Mouse (Mus musculus): ENCODE data around the gene Mall.

Mall gene

DNA sequence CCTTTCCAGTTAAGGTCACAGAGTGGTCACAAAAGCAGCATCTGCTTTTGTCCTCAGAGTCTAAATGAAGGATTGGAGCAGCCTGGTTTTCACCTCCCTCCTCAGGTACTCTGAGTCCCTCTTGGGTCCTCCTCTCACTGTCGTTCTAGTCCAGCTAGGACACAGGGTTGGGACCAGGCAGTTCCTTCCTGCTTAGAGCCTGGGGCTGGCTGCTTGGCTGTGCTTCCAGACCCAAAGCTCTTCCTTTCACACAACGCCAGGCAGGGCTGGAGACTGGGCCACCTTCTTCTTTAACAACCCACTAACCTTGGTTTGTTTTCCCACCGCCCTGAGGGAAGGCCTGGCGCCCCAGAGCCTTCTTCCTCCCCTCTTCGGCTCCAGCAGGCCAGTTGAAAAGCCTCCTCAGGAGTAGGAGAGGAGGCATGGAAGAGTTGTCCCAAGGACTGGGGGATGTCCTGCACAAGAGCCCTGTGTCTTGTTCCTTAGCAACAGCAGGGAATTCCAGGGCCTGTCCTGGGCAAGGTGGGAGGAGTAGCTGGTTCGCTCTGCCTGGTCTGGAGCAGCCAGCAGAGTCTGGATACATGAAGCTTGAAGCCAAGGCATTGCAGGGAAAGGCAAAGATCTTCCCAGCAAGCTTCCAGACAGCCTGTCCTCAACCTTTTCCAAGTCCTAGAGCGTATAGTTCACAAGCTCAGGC lies 717 bp upstream of the Mall start:
- DNase-seq (ENCODE audit: low read depth, low spot score), result no peak

DNA sequence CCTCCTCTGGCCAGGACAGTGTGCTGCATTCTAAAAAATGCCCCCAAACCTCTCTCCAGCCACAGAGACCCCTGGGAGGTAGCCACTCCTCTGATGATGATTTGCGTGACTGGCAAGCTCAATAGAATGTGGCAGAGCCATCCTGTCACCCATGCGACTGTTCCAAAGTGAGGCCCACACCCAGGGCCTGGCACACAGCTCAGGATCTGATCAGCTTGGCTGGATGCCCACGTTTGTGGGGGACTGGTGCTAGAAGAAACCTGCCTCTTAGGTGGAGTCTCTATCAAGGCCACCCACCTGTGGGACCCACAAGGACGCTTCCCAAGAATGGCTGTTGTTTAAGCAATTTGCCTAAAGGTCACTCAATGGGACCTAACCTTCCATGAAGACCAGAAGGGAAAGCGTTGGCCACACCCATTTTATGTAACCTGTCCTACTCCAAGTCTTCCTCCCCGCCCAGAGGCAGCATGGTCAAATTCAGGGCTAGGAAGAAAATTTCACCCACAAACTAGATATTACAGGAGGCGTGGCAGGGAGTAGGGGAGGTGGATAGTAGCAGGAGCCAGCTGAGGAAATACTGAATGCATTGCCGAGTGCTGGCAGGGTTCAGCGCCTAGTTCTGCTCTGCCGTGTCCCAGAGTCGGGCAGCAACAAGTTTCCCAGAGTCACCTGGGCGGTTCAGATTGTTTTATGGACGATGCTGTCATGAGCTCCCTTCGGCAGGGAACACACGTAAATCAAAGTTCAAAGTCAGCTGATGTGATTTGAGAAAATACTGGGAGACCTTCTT lies 876 bp downstream of the Mall start:
- no peak for DNase-seq (ENCODE audit: low read depth, low spot score)

DNA sequence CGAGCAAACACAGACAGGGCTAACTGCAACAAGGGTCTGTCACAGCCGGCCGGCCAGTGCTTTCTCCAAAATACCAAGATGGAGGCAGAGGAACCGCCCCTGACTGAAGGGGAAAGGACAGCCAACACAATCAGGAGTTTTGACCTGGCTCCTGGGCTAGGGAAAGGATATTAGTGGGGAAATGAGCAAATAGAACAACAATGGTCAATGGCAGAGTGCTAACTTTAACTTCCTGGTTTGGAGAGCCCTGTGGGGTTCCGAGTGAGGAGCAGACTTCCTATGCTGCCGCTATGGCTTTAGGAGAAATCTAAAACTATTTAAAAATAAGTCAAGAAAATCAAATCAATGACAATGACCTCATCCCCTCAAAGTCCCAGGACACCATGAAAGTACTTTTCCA lies 1.6 kb downstream of the Mall start:
- DNase-seq (ENCODE audit: low read depth, low spot score), result no peak

DNA sequence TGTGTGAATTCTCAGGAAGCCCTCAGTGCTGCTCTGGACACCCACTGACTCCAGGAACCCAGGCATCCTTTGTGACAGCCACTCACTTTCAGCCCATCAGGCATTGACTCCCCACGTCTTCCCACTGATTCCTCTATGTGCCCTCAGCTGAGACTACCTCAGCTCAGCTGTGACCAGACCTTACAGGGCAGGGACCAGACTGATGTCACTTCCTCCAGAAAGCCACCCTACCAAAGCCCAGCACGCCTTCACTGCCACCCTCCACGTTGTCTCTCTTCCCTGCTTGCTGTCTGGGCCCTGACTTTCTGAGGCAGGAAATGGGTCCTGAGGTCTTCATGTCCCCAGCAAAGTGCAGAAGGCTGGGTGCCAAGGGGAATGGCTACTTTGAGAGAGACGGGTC lies 6.5 kb downstream of the Mall start:
- DNase-seq (ENCODE audit: low read depth, low spot score), result no peak

DNA sequence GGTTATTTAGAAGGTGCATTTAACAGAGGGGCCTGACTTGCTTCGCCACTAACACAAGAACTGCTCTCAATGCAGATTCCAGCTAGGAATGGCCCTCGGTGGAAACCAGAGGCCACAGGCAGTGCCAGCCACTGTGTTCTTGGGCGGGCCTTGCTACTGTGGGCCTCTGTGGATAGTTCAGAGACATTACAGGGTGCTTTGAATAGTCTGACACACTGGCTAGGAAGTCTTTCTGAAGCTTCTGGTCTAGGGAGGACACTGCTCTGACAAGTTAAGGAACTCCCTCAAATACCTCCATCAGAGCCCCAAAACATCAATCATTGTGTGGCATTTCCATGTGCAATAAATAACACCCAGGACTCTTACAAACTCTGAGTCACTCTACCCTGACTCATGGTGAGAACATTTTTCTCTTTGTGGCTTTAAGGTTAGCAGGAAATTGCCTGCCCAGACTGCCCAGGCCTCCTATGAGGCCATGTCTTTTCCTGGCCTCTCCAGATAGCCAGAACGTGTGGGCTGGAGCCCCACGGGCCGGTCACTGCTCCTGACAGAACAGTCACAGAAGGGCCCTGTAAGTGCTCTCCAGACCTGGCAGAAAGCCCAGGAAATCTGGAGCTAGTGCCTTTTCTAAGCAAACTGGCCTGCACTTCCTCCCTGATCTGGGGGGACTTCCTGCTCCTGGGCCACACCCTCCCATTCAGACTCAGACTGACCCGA lies 7.4 kb downstream of the Mall start:
- no peak for DNase-seq (ENCODE audit: low read depth, low spot score)

DNA sequence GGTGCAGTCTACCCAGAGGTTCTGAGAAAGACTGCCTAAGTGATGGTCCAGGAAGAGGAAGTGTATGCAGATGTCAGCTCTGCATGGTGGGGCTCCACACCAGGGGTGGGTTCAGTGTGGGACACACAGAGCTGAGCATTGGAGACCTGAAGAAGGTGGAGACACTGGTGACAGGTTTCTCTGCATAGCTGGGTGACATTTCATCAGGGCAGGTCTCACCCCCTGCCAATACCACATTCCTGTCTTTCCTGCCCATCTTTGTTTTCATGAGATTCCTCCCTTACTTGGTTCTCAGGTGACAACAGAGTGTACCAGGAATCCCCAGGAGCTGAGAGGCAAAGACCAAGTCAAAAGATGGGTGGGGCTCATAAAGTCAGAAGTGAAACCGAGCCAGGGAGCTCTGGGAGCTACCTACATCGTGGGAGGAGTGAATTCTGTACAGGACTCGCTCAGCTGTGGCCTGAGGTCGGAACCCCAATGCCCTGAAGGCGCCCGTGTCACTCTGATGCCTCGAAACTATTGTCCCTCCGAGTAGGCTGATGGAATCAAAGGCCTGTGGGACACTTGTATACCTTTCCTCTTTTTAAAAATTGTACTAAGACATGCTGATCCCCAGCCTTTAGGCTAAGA lies 10.8 kb downstream of the Mall start:
- DNase-seq (ENCODE audit: low read depth, low spot score), result no peak

DNA sequence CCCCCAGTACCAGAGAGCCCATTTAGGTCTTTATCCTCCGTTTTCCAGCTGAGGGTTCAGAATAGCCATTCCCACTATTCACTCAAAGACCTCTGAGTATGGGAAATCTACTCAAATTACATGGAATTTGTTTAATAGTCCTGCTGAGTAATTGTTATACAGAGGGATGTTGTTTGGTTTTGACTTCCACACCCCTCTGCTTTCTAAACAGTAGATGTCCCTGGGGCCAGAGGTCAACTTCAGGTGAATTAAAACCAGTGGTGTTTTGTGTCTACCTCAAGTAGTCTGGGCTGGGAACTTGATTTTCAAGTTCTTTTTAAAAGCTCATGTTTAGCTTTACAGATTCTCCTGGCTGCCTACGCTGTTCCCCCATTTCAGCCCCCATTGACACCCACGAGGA lies 15.0 kb downstream of the Mall start:
- DNase-seq (ENCODE audit: low read depth, low spot score), result no peak

DNA sequence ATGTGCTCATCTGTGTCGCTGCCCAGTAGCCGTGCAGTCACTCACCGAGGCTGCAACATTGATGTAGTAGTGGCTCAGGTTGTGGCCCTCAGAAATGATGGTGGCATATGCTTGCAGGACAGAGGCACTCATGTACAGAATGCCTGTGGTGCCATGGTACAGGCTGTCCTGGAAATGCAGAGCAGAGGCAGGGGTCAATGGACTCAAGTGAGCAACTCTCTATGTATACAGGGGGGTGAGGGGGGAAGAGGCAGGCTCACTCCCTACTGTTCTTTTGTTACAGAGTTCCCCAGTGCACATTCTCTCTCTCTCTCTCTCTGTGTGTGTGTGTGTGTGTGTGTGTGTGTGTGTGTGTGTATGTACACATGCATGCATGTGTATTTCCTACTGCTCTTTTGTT lies 20.9 kb downstream of the Mall start:
- DNase-seq (ENCODE audit: low read depth, low spot score), result no peak

DNA sequence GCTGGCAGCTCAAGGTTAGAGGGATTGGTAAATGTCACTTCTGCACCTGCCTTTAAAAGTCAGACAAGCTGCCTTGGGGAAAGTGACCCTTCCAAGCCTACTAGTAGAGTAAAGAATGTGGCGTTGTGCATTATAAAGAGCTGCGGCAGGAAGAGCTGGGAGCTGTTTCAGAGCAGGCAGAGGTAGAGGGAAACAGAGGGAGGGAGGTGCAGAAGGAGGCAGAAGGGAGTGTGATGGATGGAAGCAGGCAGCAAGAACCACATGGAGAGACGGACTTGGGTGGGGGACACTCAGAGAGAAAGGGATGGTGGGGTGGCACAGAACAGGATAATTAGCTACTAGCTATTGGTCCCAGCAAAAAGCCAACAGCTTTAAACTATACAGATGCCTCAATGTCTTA lies 21.7 kb downstream of the Mall start:
- DNase-seq (ENCODE audit: low read depth, low spot score), result no peak

DNA sequence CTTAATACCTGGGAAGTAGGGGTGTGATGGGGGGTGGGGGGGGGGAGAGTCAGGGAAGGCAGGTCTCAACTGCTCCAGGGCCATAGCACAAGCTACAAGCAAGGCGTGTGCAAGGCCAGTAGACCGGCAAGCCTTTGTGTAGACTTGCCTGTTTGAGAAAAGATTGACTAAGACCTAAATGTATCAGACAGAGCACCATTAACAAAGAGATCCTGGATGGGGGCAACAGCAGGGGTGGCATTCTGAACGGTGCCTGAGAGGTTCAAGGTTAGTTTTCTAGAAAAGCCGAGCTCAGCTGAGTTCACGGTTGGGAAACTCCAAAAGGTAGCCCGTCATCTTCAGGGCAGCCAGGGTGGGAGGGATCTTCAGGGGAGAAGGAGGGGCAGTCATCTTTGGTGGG lies 24.5 kb downstream of the Mall start:
- DNase-seq (ENCODE audit: low read depth, low spot score), result no peak

DNA sequence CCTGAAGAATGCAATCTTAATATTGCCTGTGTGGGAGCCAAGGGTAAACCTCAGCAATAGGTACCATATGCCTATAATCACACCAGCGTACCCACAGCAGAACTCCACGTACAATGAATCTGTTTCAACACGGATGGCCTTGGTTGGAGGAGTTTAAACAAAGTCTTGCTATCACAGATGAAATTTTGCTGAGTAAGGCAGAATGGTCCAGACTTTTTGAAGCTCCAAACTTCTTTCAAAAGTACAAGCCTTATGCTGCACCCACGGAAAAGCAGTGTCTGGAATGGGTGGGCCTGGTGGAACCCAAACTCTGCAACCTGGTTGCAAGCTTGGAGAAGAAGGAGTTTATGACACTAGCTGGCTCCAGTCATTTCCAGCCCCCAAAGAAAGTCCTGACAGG lies 40.5 kb downstream of the Mall start:
- no peak for DNase-seq (ENCODE audit: low read depth, low spot score)

DNA sequence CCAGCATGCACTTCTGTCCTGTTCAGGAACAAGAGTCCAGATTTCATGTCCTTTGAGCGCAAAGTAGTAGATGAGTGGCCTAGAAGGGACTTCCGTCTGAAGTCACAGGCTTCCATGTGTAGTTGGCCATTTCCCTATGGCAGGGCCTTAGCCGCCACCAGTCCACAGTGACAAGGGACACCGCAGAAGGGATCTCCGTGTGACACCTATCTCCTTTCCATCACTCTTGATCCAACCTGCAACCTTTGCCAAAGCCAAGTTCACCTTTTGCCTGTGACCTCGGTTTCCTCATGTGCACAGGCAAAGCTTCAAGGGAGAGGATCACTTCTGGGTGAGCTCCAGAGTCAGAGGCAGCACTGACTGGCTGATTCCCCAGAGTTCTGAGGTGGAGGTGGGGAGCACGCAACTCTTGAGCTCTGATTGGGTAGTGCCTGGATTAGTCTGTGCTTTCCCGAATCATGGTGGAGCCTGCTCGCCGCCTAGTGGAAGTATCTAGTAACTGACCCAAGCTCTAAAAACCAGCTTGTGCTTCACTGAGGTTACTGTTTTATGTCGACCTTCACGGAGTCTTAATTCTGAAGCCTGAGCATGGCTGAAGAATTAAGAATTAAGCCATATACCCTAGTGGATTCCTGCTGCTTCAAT lies 45.9 kb downstream of the Mall start:
- peak; percentile 39 for DNase-seq (ENCODE audit: low read depth, low spot score)

DNA sequence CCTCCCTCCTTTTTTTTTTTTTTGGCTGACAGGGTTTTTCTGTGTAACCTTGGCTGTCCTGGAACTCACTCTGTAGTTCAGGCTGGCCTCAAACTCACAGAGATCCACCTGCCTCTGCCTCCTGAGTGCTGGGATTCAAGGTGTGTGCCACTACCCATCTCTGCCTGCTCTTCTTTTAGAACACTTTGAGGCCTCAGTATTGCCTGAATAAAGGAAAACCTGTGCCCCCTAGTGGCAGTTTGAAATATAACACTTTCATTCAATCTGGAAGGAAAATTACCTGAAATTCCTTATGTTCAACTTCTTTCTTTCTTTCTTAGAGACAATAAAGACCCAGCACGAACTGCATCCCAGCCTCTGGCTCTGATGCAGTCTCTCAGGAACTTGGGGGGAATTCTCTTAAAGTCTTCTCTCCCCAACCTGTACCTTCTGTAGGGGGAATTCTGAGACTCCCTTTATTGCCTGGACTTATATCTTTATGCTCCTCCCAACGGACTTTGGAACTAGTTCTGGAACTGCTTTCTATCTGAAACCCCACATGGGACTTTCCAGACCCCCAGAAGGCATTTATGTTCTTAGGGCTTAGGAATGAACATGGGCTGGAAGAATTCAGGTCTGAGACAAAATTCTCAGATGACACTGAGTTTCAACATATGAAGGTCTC lies 61.8 kb downstream of the Mall start:
- peak; percentile 35 for DNase-seq (ENCODE audit: low read depth, low spot score)

DNA sequence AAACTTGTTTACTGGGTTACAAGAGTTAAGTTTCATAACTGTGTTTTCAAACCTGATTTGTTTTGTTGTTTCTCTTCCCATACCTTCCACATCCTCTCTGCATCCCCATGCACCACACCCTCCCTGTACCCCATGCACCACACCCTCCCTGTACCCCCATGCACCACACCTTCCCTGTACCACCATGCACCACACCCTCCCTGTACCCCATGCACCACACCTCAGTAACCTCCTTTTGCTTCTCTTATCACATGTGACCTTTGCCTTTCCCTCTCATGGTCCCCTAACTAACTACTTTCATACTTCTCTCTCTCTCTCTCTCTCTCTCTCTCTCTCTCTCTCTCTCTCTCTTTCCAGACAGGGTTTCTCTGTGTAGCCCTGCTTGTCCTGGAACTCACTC lies 62.7 kb downstream of the Mall start:
- DNase-seq (ENCODE audit: low read depth, low spot score), result no peak

DNA sequence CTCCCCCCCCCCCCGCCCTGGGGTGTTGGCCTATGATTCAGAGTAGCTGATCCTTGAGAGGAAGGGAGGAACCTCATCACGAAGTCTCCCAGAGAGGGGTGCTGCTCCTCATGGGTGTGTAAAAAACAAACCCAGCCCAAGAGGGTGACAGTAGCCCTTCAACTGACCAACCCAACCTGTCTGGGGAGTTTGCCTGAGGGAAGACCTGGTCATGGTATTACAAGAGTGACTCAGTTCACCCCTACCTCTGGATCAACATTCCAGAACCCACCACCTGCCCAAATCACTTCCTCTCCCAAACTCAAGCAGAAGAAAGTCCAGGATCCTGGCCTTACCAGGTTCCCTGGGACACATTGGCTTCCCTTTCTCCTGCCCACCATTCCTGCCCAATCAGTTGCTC lies 67.0 kb downstream of the Mall start:
- no peak for DNase-seq (ENCODE audit: low read depth, low spot score)

DNA sequence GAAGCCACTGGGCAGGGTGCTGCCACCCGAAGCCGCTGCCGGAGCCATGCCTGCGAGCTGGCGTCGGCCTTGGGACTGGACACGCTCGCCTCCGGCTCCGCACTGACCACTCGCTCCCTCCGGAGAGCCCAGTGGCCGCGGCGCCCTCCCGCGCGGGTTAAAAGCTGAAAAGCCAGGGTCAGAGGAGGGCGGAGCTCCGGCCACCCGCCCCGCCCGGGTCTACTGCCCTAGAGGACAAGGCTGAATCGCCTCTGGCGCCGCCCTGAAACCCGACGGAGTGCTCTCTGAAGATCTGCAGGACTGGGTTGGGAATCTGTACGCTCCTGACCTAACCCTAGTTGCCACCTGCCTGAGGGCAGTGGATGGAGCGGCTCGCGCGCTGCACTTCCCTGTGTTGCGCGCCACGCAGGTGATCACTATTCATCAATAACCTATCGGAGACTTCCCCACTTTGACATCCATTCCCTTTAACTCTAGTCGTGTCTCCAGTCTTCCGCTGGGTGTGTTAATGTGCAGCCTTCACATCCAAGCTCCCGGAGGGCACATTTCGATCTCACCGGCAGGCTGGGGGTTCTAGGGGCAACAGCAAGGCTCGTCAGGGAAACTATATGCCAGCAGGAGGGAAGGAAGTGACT lies 73.5 kb downstream of the Mall start, which contains the start of gene Mal:
TSS of gene Mal (minus strand) at position 610 of the 635 bp plus-strand sequence.
- DNase-seq (ENCODE audit: low read depth, low spot score), result no peak

DNA sequence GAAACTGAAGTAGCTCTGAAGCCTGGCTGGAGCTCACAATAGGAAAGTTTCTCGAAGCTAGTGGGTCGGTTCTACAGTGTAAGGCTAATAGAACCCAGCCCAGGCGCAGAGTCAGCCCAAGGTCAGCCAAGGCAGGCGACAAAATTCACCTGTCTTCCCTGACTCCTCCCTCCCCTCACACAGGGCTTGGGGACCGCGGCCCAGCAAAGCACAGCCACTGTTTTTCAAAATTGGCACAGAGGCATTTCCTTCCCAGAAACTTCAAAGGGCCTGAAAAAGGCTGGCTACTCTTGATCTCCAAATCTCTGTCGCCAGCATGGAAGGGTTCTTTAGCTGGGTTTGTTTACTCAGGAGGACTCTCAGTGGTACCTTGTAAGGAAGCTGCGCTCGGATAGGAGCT lies 74.3 kb downstream of the Mall start:
- DNase-seq (ENCODE audit: low read depth, low spot score), result no peak

DNA sequence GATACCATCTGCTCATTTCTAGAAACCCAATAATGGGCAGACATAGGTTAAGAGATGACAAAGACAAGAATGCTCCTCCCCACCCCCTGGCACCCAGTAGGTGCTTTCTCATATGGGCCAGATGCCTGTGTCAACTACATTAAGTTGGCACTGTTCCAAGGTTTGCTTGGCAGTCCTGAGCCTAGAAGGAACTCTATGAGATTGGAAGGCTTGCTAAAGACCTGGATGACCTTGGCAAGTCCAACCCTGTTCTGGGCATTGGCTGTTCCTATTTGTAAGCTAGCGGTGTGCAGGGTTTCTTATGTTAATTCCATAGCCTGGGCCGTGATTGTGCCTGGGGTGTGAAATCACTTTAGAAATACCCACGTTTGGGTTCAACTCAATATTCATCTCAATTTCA lies 74.9 kb downstream of the Mall start:
- DNase-seq (ENCODE audit: low read depth, low spot score), result no peak
